Mouse (Mus musculus) testis, adult 2 months (tissue): ENCODE data around the gene Cyp2ab1. TPM values are rescaled to one million over a fixed set of nuclear protein-coding genes. Genes with fewer than 3 reads are reported as not detected.

Experiments
- H3K27ac ChIP-seq: fragments of 200-500 bp; 2 replicates; pipeline ENCODE4 v1.5.1; 2012; ENCODE audit warnings: low read depth, low read length; ENCODE audit not compliant: control insufficient read depth, insufficient read depth
- H3K27me3 ChIP-seq: fragments of 200-500 bp; 2 replicates; pipeline ENCODE4 v1.6.1; 2012; ENCODE audit warnings: mild to moderate bottlenecking, low read length, moderate library complexity; ENCODE audit not compliant: control insufficient read depth, insufficient read depth
- H3K36me3 ChIP-seq: fragments of 200-500 bp; 2 replicates; pipeline ENCODE4 v1.6.1; 2012; ENCODE audit warnings: mild to moderate bottlenecking, low read length; ENCODE audit not compliant: control insufficient read depth, insufficient read depth
- H3K4me1 ChIP-seq: fragments of 200-500 bp; 2 replicates; pipeline ENCODE4 v1.6.1; 2012; ENCODE audit warnings: low read length; ENCODE audit not compliant: control insufficient read depth, insufficient read depth
- H3K4me3 ChIP-seq: fragments of 200-500 bp; 2 replicates; pipeline ENCODE4 v1.5.1; 2012; ENCODE audit warnings: low read depth, mild to moderate bottlenecking, low read length, moderate library complexity, mixed read lengths; ENCODE audit not compliant: control insufficient read depth
- CTCF ChIP-seq: fragments of 200-500 bp; IDR thresholded peaks from 2 replicates; pipeline ENCODE4 v1.5.1; 2012; ENCODE audit warnings: low read depth, mild to moderate bottlenecking, inconsistent platforms, low read length, moderate library complexity; ENCODE audit not compliant: control insufficient read depth, insufficient read depth, insufficient replicate concordance
- POLR2A ChIP-seq: fragments of 200-500 bp; IDR thresholded peaks from 2 replicates; pipeline ENCODE4 v1.6.1; 2012; ENCODE audit warnings: low read depth, mild to moderate bottlenecking, inconsistent platforms, low read length, moderate library complexity; ENCODE audit not compliant: control insufficient read depth
- polyA plus RNA-seq: library from polyadenylated mRNA; depleted of rRNA; stranded (reverse); fragments of >200 nt; gene quantifications from 2 replicates; pipeline ENCODE4 v1.2.3, GENCODE M21; 2012

The Cyp2ab1 gene
- polyA plus RNA-seq, 1 experiment, result not detected

DNA sequence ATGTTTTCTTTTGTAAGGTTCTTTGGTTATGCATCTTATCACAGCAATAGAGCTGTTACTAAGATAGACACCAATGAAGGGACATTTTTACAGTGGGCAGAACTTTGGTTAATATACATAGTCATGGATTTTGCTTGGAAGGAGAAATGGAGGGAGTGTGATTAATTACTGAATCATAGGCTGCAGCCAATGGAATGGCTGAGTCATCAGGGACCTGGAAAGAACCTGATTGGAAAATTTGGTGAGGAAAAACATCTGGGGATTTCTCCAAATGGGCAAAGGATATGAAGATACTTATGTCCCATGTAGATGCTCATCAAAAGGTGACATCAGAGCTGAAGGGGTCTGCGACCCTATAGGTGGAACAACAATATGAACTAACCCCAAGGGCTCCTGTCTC lies 28.8 kb upstream of the Cyp2ab1 start:
- Histone ChIP-seq H3K4me1 (no peaks in the 10 kb centered on the region), H3K4me3 (no peak overlapping the region), H3K36me3 (no peaks in the 10 kb centered on the region), H3K27me3 (no peaks in the 10 kb centered on the region), H3K27ac (no peak overlapping the region)
- TF ChIP-seq CTCF (no peak), POLR2A (no peak)

DNA sequence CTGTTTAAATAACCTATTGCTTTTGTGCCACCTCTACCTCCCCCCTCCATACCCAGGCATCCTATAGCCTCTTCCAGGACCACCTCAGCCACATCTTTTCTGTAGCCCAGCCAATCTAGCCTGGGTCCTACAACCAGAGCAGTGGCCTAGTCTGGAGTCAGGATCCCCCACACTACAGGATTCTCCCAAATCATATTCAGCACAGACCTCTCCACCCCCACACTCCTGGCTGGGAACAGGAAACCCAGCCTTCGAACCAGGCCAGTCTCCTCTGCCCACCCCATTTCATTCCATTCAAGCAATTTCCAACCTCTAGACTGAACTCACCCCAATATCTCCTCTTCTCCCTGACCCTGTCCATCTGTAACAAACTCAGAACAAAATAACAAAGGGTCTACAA lies 20.3 kb upstream of the Cyp2ab1 start:
- no peaks in the 10 kb centered on the region for H3K4me1 ChIP-seq
- H3K27me3 ChIP-seq, result no peaks in the 10 kb centered on the region
- TF ChIP-seq POLR2A, result no peak
- TF ChIP-seq CTCF, result no peak
- no peak overlapping the region for H3K4me3 ChIP-seq
- no peaks in the 10 kb centered on the region for H3K36me3 ChIP-seq
- H3K27ac ChIP-seq, result no peak overlapping the region

DNA sequence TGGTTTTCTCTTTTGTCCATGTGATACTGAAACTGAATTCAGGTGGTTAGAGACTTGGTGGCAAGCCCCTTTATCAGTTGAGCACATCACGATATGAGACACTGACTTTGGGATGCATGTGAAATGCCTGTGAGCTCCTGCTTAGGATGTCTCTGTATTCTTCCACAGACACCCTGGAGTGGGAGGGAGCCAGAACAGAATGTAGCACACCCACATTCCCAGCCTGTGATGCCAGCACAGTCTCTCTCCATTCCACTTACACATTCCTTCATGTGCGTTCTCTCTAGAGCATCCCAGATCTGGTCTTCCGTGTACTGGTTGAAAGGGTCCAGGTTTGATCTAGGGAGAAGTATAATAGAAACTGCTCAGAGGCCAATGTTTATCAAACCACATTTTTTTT lies 13.4 kb upstream of the Cyp2ab1 start:
- H3K27me3 ChIP-seq, result no peaks in the 10 kb centered on the region
- H3K27ac ChIP-seq, result no peak overlapping the region
- H3K4me1 ChIP-seq, result no peaks in the 10 kb centered on the region
- no peaks in the 10 kb centered on the region for H3K36me3 ChIP-seq
- no peak for TF ChIP-seq POLR2A
- TF ChIP-seq CTCF, result no peak
- H3K4me3 ChIP-seq, result no peak overlapping the region

DNA sequence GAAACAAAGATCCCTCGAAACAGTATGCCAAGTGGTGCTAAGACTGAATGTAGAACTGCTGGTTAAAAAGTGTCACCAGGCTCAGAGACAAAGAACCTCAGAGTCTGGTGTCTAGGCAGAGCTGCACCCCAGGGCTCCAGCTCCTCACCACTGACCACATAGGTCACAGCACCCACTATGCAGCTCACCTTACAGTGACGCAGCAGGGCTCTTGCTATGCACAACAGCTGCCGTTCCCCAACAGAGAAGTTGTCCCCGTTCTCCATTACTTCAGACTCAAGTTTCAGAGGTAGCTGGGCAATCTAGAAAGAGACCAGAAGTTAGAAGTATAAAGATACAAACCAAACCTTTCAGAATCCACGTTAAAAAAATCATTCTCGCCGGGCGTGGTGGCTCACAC lies 9.7 kb upstream of the Cyp2ab1 start:
- Histone ChIP-seq H3K4me3 (no peak overlapping the region), H3K36me3 (no peaks in the 10 kb centered on the region), H3K27me3 (no peaks in the 10 kb centered on the region), H3K4me1 (no peaks in the 10 kb centered on the region), H3K27ac (no peak overlapping the region)
- no peak for TF ChIP-seq CTCF
- no peak for TF ChIP-seq POLR2A

DNA sequence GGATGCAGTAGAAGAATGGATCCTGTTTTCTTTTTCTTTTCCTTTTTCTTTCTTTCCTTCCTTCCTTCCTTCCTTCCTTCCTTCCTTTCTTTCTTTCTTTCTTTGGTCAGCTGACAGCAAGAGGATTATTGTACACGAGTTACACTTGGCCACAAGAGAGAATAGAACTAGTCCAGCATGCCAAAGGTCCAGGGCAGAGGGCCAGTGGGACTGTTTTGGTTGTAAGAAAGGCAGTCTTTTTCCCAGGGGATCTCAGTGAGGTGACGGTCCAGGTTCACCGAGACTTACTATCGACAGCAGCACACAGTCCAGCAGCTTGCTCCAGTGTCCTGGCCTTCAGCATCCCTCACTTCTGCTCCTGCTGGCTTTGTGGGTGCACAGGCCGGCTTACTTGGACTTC lies 3.1 kb upstream of the Cyp2ab1 start:
- H3K27me3 ChIP-seq, result no peaks in the 10 kb centered on the region
- no peak overlapping the region for H3K4me3 ChIP-seq
- TF ChIP-seq CTCF (no peak), POLR2A (no peak)
- H3K27ac ChIP-seq, result no peak overlapping the region
- H3K36me3 ChIP-seq, result no peaks in the 10 kb centered on the region
- H3K4me1 ChIP-seq, result no peaks in the 10 kb centered on the region

DNA sequence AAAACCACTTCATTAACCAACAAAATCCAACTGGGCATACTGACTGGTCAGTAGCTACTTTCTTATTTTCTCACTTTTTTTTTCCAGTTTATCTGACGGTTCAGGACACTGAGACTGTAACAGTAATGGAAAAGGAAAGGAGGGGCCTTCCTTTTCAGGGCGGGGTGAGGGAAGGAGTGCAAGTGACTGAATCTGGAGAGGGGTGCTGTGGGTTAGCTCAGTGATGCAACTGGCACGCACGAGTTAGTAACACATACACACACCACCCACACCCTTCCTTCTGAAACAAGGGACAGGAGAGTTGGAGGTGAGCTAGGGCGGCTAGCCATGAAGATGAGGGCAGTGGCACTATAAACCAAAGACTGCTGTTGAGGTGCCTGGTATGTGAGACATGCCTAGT lies 1.3 kb downstream of the Cyp2ab1 start:
- TF ChIP-seq POLR2A, result no peak
- no peak for TF ChIP-seq CTCF
- Histone ChIP-seq H3K27ac (no peak overlapping the region), H3K36me3 (no peaks in the 10 kb centered on the region), H3K4me1 (no peaks in the 10 kb centered on the region), H3K27me3 (no peaks in the 10 kb centered on the region), H3K4me3 (no peak overlapping the region)

DNA sequence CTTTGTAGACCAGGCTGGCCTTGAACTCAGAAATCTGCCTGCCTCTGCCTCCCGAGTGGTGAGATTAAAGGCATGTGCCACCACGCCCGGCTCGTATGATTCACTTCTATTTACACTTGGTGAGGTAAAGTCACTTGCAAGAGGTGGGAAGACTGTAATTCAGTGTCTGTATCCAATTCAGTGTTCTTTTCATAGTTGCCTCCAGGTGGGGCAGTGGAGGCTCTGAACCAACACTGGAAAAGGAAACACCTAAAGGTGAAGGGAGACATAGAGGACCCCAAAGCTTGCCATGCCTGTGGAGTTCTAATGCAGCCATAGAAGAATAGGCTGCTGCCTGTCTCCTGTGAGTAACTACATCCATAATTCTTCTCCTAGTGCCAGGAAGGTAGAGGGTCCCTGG lies 2.9 kb downstream of the Cyp2ab1 start:
- TF ChIP-seq POLR2A (no peak), CTCF (no peak)
- H3K27ac ChIP-seq, result no peak overlapping the region
- H3K4me1 ChIP-seq, result no peaks in the 10 kb centered on the region
- H3K27me3 ChIP-seq, result no peaks in the 10 kb centered on the region
- no peaks in the 10 kb centered on the region for H3K36me3 ChIP-seq
- H3K4me3 ChIP-seq, result no peak overlapping the region

DNA sequence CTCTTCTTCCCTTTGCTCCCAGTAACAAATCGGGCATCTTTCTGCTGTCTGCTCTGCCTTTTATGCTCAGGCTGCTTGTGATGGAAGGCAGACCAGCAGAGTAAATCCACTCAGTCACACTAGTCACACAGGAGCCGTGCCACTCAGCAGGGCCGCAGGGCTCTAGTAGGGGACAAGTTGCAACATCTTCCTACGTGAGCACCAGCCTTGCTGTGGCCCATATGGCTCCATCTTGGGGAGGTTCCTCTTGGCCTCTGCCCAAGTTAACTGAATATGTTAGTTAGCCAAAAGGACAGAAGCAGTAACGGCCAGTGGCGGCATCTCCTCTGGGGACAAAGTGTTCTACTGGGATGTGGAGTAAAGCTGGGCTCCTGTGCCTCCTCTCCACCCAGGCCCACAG lies 8.4 kb downstream of the Cyp2ab1 start:
- Histone ChIP-seq H3K27me3 (no peaks in the 10 kb centered on the region), H3K4me1 (no peaks in the 10 kb centered on the region), H3K36me3 (no peaks in the 10 kb centered on the region), H3K27ac (no peak overlapping the region), H3K4me3 (no peak overlapping the region)
- TF ChIP-seq POLR2A, result no peak
- no peak for TF ChIP-seq CTCF
